Mouse (Mus musculus): ENCODE data around the gene Tk1. TPM values are rescaled to one million over a fixed set of nuclear protein-coding genes. Genes with fewer than 3 reads are reported as not detected.

Tk1 gene
- polyA plus RNA-seq, 1 experiment: 1.2 TPM

DNA sequence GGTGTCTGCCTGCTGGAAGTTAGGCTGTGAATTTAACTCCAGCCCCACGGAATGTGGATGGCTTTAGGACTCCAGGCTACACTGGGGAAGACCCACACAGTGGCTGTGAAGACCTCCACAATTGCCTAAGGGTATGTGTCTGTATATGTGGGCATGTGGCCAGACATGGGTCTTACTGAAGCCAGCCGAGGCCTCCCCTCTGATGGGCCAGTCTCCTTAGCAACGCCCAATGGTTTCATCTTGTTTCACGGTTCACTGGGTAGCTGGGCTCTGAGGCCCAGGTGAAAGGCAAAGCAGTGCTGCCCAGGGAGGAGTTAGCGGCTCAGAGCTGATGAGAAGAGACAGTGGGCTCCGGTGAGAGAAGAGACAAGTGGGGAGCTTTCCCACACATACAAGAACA, 40.1 kb upstream of the Tk1 start:
- no peak overlapping the region for H3K27ac ChIP-seq (ENCODE audit: insufficient read depth, low read length)
- WGBS: 13% methylated on average over 6 of the region's 6 CpGs
- no peak for DNase-seq
- peaks cover 5% of the 10 kb centered on the region; the same call in 1 of the 2 replicates for H3K4me1 ChIP-seq (ENCODE audit: control insufficient read depth, insufficient read depth, low read length)
- no peaks in the 10 kb centered on the region for H3K27me3 ChIP-seq (ENCODE audit: control insufficient read depth, insufficient read depth, low read length)
- TF ChIP-seq CTCF (IDR thresholded peaks at IDR 0.05; ENCODE audit: borderline replicate concordance, insufficient read depth, low read depth, low read length) (no peak), POLR2A (IDR thresholded peaks at IDR 0.05; ENCODE audit: borderline replicate concordance, insufficient read depth, low read length) (no peak)
- no peak overlapping the region for H3K4me3 ChIP-seq (replicated peaks; ENCODE audit: insufficient read depth, low read depth, low read length)

DNA sequence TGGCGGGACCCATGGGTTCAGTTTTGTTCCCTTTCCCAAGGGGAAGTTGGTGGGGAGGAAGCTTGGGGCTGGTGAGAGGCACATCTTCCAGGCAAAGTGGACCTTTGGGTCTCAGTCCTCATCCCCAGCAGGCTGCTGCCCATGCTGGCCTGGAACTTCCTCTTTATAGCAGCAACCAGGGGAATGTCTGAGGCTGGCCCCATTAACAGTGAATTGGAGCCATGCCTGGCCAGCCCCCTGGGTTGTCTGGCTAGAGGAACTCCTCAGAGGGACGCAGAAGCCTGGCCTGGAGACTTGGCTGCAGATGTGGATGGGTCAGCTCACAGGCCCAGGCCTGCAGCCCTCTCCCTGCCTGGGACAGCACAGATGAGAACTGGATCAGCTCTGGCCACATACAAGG, 38.9 kb upstream of the Tk1 start:
- no peak for DNase-seq
- Histone ChIP-seq H3K4me1 (ENCODE audit: control insufficient read depth, insufficient read depth, low read length) (no peaks in the 10 kb centered on the region), H3K27ac (ENCODE audit: insufficient read depth, low read length) (no peak overlapping the region), H3K4me3 (replicated peaks; ENCODE audit: insufficient read depth, low read depth, low read length) (no peak overlapping the region), H3K27me3 (ENCODE audit: control insufficient read depth, insufficient read depth, low read length) (no peaks in the 10 kb centered on the region)
- 51% methylated on average over 2 of the region's 2 CpGs for WGBS
- TF ChIP-seq POLR2A (IDR thresholded peaks at IDR 0.05; ENCODE audit: borderline replicate concordance, insufficient read depth, low read length) (no peak), CTCF (IDR thresholded peaks at IDR 0.05; ENCODE audit: borderline replicate concordance, insufficient read depth, low read depth, low read length) (no peak)

DNA sequence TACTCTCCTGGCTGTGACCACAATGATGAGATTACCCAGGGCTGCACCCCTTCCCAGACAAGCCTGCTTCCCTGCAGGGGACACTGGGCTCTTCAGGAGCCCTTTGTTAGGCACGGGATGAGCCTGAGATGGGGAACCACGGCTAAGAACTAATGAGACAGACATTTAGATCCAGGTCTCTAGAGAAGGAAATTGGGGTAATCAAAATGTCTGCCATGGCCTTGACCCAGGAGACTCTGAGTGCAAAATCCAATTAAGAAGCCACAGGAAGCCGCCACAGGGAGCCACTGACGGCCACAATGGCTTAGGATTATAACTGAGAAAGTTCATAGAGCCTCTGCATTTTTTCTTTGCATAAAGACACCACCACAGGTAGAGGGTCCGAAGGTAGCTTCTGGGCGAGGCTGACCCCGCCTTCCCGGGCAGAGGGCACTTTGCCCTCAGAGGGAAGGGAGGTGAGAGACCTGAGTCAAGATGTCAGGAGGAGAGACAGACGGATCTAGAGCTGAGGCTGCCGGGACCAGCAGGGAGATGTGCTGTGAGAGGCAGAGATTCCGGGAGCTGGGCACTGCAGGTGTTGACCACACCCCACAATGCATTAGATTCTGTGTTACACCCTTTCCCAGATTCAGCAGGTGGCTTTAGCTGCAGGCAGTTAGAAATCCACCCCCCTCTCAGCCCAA, 37.4 kb upstream of the Tk1 start:
- Histone ChIP-seq H3K4me3 (replicated peaks; ENCODE audit: insufficient read depth, low read depth, low read length) (no peak overlapping the region), H3K27ac (ENCODE audit: insufficient read depth, low read length) (no peak overlapping the region), H3K4me1 (ENCODE audit: control insufficient read depth, insufficient read depth, low read length) (no peaks in the 10 kb centered on the region), H3K27me3 (ENCODE audit: control insufficient read depth, insufficient read depth, low read length) (no peaks in the 10 kb centered on the region)
- WGBS: 48% methylated on average over 11 of the region's 11 CpGs
- TF ChIP-seq CTCF (IDR thresholded peaks at IDR 0.05; ENCODE audit: borderline replicate concordance, insufficient read depth, low read depth, low read length): no peak
- TF ChIP-seq POLR2A (IDR thresholded peaks at IDR 0.05; ENCODE audit: borderline replicate concordance, insufficient read depth, low read length): no peak
- no peak for DNase-seq

DNA sequence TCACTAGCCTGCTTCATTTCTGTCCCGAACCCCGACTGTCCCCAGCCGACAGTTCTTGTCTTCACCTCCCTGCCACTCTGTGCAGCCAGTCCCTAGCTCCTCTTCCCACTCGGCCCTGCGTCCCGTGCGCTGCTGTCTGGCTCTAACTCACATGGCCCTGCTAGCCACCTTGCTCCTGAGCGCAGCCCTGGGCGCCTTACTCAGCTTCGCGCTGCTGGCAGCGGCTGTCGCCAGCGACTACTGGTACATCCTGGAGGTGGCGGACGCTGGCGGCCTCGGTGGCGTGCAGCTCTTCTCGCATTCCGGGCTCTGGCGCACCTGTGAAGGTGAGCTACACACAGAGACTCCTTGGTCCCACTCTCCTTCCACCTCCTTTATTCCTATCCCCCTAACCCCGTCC, 34.7 kb upstream of the Tk1 start, which contains the start of gene Tmem235:
TSS of gene Tmem235 (plus strand) at position 152 of the 400 bp plus-strand sequence.
- no peak within 1 kb of the TSS for H3K4me3 ChIP-seq (replicated peaks; ENCODE audit: insufficient read depth, low read depth, low read length)
- no peaks in the 10 kb centered on the region for H3K27me3 ChIP-seq (ENCODE audit: control insufficient read depth, insufficient read depth, low read length)
- H3K27ac ChIP-seq (ENCODE audit: insufficient read depth, low read length): no peak within 1 kb of the TSS
- no peaks in the 10 kb centered on the region for H3K4me1 ChIP-seq (ENCODE audit: control insufficient read depth, insufficient read depth, low read length)
- no peak for DNase-seq
- TF ChIP-seq CTCF (IDR thresholded peaks at IDR 0.05; ENCODE audit: borderline replicate concordance, insufficient read depth, low read depth, low read length) (no peak), POLR2A (IDR thresholded peaks at IDR 0.05; ENCODE audit: borderline replicate concordance, insufficient read depth, low read length) (no peak)
- 7% methylated on average over 23 of the region's 23 CpGs for WGBS

DNA sequence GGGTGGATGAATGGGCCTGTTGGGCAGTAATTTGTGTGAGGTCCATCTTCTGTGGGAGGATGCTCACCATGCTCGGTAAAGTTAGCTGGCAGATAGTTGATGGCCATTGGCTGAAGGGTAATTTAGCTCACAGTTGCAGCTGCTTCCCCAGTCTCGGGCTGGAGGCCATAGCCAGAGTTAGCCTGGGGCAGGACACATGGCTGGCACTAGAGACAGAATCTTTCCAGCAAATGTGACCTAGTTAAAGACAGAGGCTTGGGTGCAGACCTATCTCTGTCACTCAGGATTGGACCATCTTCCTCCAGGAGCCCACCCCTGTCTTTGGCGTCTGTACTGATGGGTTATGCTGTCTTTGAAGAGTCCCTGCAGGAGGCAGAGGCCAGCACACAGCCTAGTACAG, 32.5 kb upstream of the Tk1 start:
- Histone ChIP-seq H3K4me3 (replicated peaks; ENCODE audit: insufficient read depth, low read depth, low read length) (no peak overlapping the region), H3K27ac (ENCODE audit: insufficient read depth, low read length) (no peak overlapping the region), H3K27me3 (ENCODE audit: control insufficient read depth, insufficient read depth, low read length) (no peaks in the 10 kb centered on the region), H3K4me1 (ENCODE audit: control insufficient read depth, insufficient read depth, low read length) (no peaks in the 10 kb centered on the region)
- 26% methylated on average over 3 of the region's 3 CpGs for WGBS
- DNase-seq: no peak
- TF ChIP-seq POLR2A (IDR thresholded peaks at IDR 0.05; ENCODE audit: borderline replicate concordance, insufficient read depth, low read length): no peak
- TF ChIP-seq CTCF (IDR thresholded peaks at IDR 0.05; ENCODE audit: borderline replicate concordance, insufficient read depth, low read depth, low read length): no peak

DNA sequence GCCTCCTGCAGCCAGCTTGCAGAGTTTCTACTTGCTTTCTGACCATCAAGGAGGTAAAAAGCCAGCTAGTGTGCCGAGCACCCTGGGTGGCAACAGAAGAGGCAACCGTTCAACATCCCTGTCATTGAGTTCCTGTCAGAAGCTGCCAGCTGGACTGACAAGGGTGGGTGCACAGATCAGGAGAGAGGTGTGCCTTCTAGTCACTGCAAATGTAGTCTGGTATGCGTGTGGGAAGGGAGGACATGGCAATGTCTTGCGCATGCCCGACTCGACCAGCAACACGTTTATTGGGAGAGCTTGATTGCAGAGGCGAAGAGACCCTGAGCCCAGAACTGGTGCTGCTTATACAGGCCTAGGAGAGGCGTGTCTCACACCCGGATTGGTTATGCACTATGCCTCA, 31.6 kb upstream of the Tk1 start:
- H3K27me3 ChIP-seq (ENCODE audit: control insufficient read depth, insufficient read depth, low read length): no peaks in the 10 kb centered on the region
- no peak overlapping the region for H3K27ac ChIP-seq (ENCODE audit: insufficient read depth, low read length)
- WGBS: 92% methylated on average over 10 of the region's 10 CpGs
- no peaks in the 10 kb centered on the region for H3K4me1 ChIP-seq (ENCODE audit: control insufficient read depth, insufficient read depth, low read length)
- H3K4me3 ChIP-seq (replicated peaks; ENCODE audit: insufficient read depth, low read depth, low read length): no peak overlapping the region
- TF ChIP-seq CTCF (IDR thresholded peaks at IDR 0.05; ENCODE audit: borderline replicate concordance, insufficient read depth, low read depth, low read length) (no peak), POLR2A (IDR thresholded peaks at IDR 0.05; ENCODE audit: borderline replicate concordance, insufficient read depth, low read length) (no peak)
- DNase-seq: no peak

DNA sequence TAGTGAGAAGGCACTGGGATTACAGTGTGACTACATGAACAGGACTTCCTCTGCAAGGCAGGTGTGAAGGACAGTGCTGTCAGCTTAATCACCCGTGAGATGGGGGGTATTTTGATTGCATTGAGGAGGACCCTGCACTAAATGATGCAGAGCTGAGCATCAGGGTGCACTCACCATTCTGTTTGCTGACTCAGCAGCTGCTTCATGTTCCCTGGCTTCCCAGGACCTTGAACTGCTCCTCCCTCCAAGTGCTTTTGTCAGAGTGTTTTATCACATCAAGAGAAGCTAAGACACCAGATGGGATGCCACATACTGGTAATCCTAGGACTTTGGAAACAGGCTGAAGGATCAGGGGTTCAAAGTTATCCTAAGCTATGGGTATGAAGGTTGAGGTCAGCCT, 30.1 kb upstream of the Tk1 start:
- 89% methylated on average over 1 of the region's 1 CpGs for WGBS
- Histone ChIP-seq H3K4me3 (replicated peaks; ENCODE audit: insufficient read depth, low read depth, low read length) (no peak overlapping the region), H3K27me3 (ENCODE audit: control insufficient read depth, insufficient read depth, low read length) (no peaks in the 10 kb centered on the region), H3K4me1 (ENCODE audit: control insufficient read depth, insufficient read depth, low read length) (no peaks in the 10 kb centered on the region), H3K27ac (ENCODE audit: insufficient read depth, low read length) (no peak overlapping the region)
- DNase-seq: no peak
- TF ChIP-seq CTCF (IDR thresholded peaks at IDR 0.05; ENCODE audit: borderline replicate concordance, insufficient read depth, low read depth, low read length) (no peak), POLR2A (IDR thresholded peaks at IDR 0.05; ENCODE audit: borderline replicate concordance, insufficient read depth, low read length) (no peak)

DNA sequence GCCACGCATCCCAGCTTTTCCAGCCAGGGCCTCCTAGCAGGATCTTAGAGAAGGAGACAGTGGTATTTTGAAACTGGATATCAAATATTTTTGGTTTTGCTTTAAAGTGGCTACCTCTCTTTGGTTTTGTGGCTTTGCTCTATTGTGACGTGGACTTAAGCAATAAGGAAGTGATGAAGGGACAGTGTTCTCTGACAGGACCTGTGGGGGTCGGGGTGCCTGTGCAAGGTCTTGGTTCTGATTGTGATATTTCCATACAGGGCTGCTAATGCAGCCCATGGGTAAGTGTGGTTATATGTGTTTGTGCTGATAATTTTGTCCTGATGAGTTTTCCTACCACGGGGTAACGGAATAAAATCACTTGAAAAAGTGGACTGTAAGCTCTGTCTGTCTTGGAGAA, 29.5 kb upstream of the Tk1 start:
- Histone ChIP-seq H3K27me3 (ENCODE audit: control insufficient read depth, insufficient read depth, low read length) (no peaks in the 10 kb centered on the region), H3K27ac (ENCODE audit: insufficient read depth, low read length) (no peak overlapping the region), H3K4me1 (ENCODE audit: control insufficient read depth, insufficient read depth, low read length) (no peaks in the 10 kb centered on the region), H3K4me3 (replicated peaks; ENCODE audit: insufficient read depth, low read depth, low read length) (no peak overlapping the region)
- no peak for DNase-seq
- TF ChIP-seq POLR2A (IDR thresholded peaks at IDR 0.05; ENCODE audit: borderline replicate concordance, insufficient read depth, low read length) (no peak), CTCF (IDR thresholded peaks at IDR 0.05; ENCODE audit: borderline replicate concordance, insufficient read depth, low read depth, low read length) (no peak)
- WGBS: 95% methylated on average over 5 of the region's 5 CpGs

All from cerebellum, adult 2 months (tissue).